Mouse (Mus musculus): Measurements from ENCODE around the gene Ahcyl2.

- TF ChIP-seq POLR2A (IDR thresholded peaks at IDR 0.05; ENCODE audit: borderline replicate concordance, extremely low read depth, low read depth, low read length) (no peak), CTCF (IDR thresholded peaks at IDR 0.05; ENCODE audit: insufficient read depth, low read length) (no peak)
Observed at GRCm38 (mm10) chr6:29761282-29761681, 6.5 kb upstream of the Ahcyl2 start.

Measured in lung, adult 2 months (tissue).